Mouse (Mus musculus) heart, embryonic 11.5 days (tissue): ENCODE data around the gene Slc6a9. TPM values are rescaled to one million over a fixed set of nuclear protein-coding genes. Genes with fewer than 3 reads are reported as not detected.

ENCODE experiments used
- ATAC-seq: fragments of 200-750 bp; cut with Nextera tagmentation; replicated peaks from 2 replicates; pipeline ENCODE4 v1.8.0; 2017; ENCODE audit warnings: moderate library complexity; ENCODE audit not compliant: insufficient number of reproducible peaks, low FRiP score, low TSS enrichment
- H3K27ac ChIP-seq: fragments of 300-500 bp; sonication (generic); 2 replicates; pipeline ENCODE4 v1.5.1; 2014; ENCODE audit warnings: mild to moderate bottlenecking, low read depth, low read length
- H3K27me3 ChIP-seq: fragments of 300-500 bp; sonication (generic); 2 replicates; pipeline ENCODE4 v1.6.1; 2014; ENCODE audit warnings: mild to moderate bottlenecking, low read length, mixed read lengths; ENCODE audit not compliant: control insufficient read depth, insufficient read depth
- H3K36me3 ChIP-seq: fragments of 300-500 bp; sonication (generic); 2 replicates; pipeline ENCODE4 v1.6.1; 2014; ENCODE audit warnings: mild to moderate bottlenecking, low read length, moderate library complexity, mixed read lengths; ENCODE audit not compliant: control insufficient read depth, insufficient read depth
- H3K4me1 ChIP-seq: fragments of 300-500 bp; sonication (generic); 2 replicates; pipeline ENCODE4 v1.6.1; 2014; ENCODE audit warnings: low read length; ENCODE audit not compliant: control insufficient read depth, insufficient read depth
- H3K4me2 ChIP-seq: fragments of 300-500 bp; sonication (generic); 2 replicates; pipeline ENCODE4 v1.6.1; 2014; ENCODE audit warnings: mild to moderate bottlenecking, moderate library complexity
- H3K4me3 ChIP-seq: fragments of 300-500 bp; sonication (generic); 2 replicates; pipeline ENCODE4 v1.5.1; 2014; ENCODE audit warnings: low read depth, low read length
- H3K9ac ChIP-seq: fragments of 300-500 bp; sonication (generic); 2 replicates; pipeline ENCODE4 v1.6.1; 2014; ENCODE audit warnings: mild to moderate bottlenecking, low read depth, low read length, moderate library complexity
- H3K9me3 ChIP-seq: fragments of 300-500 bp; sonication (generic); replicated peaks from 2 replicates; pipeline ENCODE4 v1.6.1; 2016; ENCODE audit warnings: low read length; ENCODE audit not compliant: control insufficient read depth
- WGBS: fragments of 180-500 bp; shearing (Covaris S2); extraction: QIAGEN DNeasy Blood & Tissue Kit; methylation state at CpG from one replicate; pipeline ENCODE4 v1.1.7; 2014; ENCODE audit not compliant: insufficient replicate concordance; 5-methylcytosine and 5-hydroxymethylcytosine counted together
- polyA plus RNA-seq: library from polyadenylated mRNA; unstranded; fragments of >200 nt; fragmentation: Nextera tagmentation; extraction: Ambion mirVana; gene quantifications from 2 replicates; pipeline ENCODE4 v1.2.1, GENCODE M21; 2014

Gene Slc6a9
- polyA plus RNA-seq, 1 experiment from 2014 or later = 15.2 TPM

- 87% methylated on average over 5 of the region's 5 CpGs for WGBS
Measured at GRCm38 (mm10) chr4:117844467-117844866, 10.2 kb downstream of the Slc6a9 start.

GRCm38 (mm10) chr4:117845316-117845715 lies 11.0 kb downstream of the Slc6a9 start:
- H3K9me3 ChIP-seq = no peaks in the 10 kb centered on the region
- H3K4me1 ChIP-seq = no peaks in the 10 kb centered on the region
- no peak overlapping the region for H3K9ac ChIP-seq
- no peaks in the 10 kb centered on the region for H3K36me3 ChIP-seq
- H3K4me3 ChIP-seq = no peak overlapping the region
- no peak overlapping the region for H3K27ac ChIP-seq
- WGBS = 87% methylated on average over 11 of the region's 11 CpGs
- no peak overlapping the region for H3K4me2 ChIP-seq
- H3K27me3 ChIP-seq = peaks cover 2% of the 10 kb centered on the region; the same call in 1 of the 2 replicates
- ATAC-seq = no peak

More at GRCm38 (mm10) chr4:117844467-117844866, 10.2 kb downstream of the Slc6a9 start:
- Histone ChIP-seq H3K36me3 (no peaks in the 10 kb centered on the region), H3K27ac (no peak overlapping the region), H3K4me3 (no peak overlapping the region), H3K9ac (no peak overlapping the region), H3K27me3 (peaks cover 2% of the 10 kb centered on the region; the same call in 1 of the 2 replicates), H3K4me1 (no peaks in the 10 kb centered on the region), H3K9me3 (no peaks in the 10 kb centered on the region), H3K4me2 (no peak overlapping the region)
- ATAC-seq = no peak

- Histone ChIP-seq H3K4me3 (no peak overlapping the region), H3K9me3 (no peaks in the 10 kb centered on the region), H3K9ac (no peak overlapping the region), H3K27me3 (peaks cover 2% of the 10 kb centered on the region; the same call in 1 of the 2 replicates), H3K4me1 (no peaks in the 10 kb centered on the region), H3K27ac (no peak overlapping the region), H3K36me3 (no peaks in the 10 kb centered on the region), H3K4me2 (no peak overlapping the region)
- ATAC-seq = no peak
- 94% methylated on average over 4 of the region's 4 CpGs for WGBS
Measured at GRCm38 (mm10) chr4:117846261-117846660, 12.0 kb downstream of the Slc6a9 start.

- Histone ChIP-seq H3K9ac (no peak overlapping the region), H3K4me1 (no peaks in the 10 kb centered on the region), H3K36me3 (no peaks in the 10 kb centered on the region), H3K4me2 (no peak overlapping the region), H3K27ac (no peak overlapping the region), H3K27me3 (peaks cover 2% of the 10 kb centered on the region; the same call in 1 of the 2 replicates), H3K9me3 (no peaks in the 10 kb centered on the region), H3K4me3 (no peak overlapping the region)
- WGBS = 42% methylated on average over 2 of the region's 2 CpGs
- ATAC-seq = no peak
Measured at GRCm38 (mm10) chr4:117847011-117847410, 12.7 kb downstream of the Slc6a9 start.

GRCm38 (mm10) chr4:117849063-117849462 lies 14.8 kb downstream of the Slc6a9 start:
- H3K4me2 ChIP-seq = no peak overlapping the region; the same call in 1 of the 2 replicates
- H3K27ac ChIP-seq = no peak overlapping the region
- H3K9me3 ChIP-seq = no peaks in the 10 kb centered on the region
- H3K36me3 ChIP-seq = no peaks in the 10 kb centered on the region
- H3K4me3 ChIP-seq = no peak overlapping the region
- WGBS = 51% methylated on average over 17 of the region's 17 CpGs
- no peaks in the 10 kb centered on the region for H3K4me1 ChIP-seq
- H3K27me3 ChIP-seq = no peaks in the 10 kb centered on the region; the same call in 1 of the 2 replicates
- no peak overlapping the region for H3K9ac ChIP-seq
- ATAC-seq = no peak

- H3K27ac ChIP-seq = no peak overlapping the region
- no peak overlapping the region for H3K4me2 ChIP-seq
- ATAC-seq = no peak
- H3K4me3 ChIP-seq = no peak overlapping the region
- WGBS = 77% methylated on average over 5 of the region's 5 CpGs
- no peaks in the 10 kb centered on the region for H3K9me3 ChIP-seq
- no peaks in the 10 kb centered on the region for H3K4me1 ChIP-seq
- H3K9ac ChIP-seq = no peak overlapping the region
- no peaks in the 10 kb centered on the region for H3K36me3 ChIP-seq
- H3K27me3 ChIP-seq = no peaks in the 10 kb centered on the region
Measured at GRCm38 (mm10) chr4:117849506-117849905, 15.2 kb downstream of the Slc6a9 start.

GRCm38 (mm10) chr4:117850176-117850575 lies 15.9 kb downstream of the Slc6a9 start:
- WGBS = 86% methylated on average over 7 of the region's 7 CpGs
- ATAC-seq = no peak
- H3K9me3 ChIP-seq = no peaks in the 10 kb centered on the region

GRCm38 (mm10) chr4:117850871-117851270 lies 16.6 kb downstream of the Slc6a9 start:
- Histone ChIP-seq H3K27me3 (no peaks in the 10 kb centered on the region), H3K36me3 (no peaks in the 10 kb centered on the region), H3K4me3 (no peak overlapping the region), H3K4me1 (0 out of 2 replicates have a peak, but pooled peaks cover 4% of the 10 kb centered on the region), H3K27ac (no peak overlapping the region), H3K9me3 (no peaks in the 10 kb centered on the region), H3K4me2 (no peak overlapping the region), H3K9ac (no peak overlapping the region)
- 76% methylated on average over 7 of the region's 7 CpGs for WGBS
- no peak for ATAC-seq

More at GRCm38 (mm10) chr4:117850176-117850575, 15.9 kb downstream of the Slc6a9 start:
- no peak overlapping the region for H3K27ac ChIP-seq
- H3K36me3 ChIP-seq = no peaks in the 10 kb centered on the region
- H3K27me3 ChIP-seq = no peaks in the 10 kb centered on the region
- H3K4me1 ChIP-seq = 0 out of 2 replicates have a peak, but pooled peaks cover 2% of the 10 kb centered on the region
- no peak overlapping the region for H3K4me3 ChIP-seq
- H3K4me2 ChIP-seq = no peak overlapping the region
- no peak overlapping the region for H3K9ac ChIP-seq
